Mouse (Mus musculus) left cerebral cortex, adult 18-20 months (tissue): ENCODE data around the gene Npm1. TPM values are rescaled to one million over a fixed set of nuclear protein-coding genes. Genes with fewer than 3 reads are reported as not detected.
A peak's percentile ranks its signal among the peaks of the same experiment; 100 is the strongest.

Experiments used
- DNase-seq, 2 experiments: peaks; one replicate each; pipeline ENCODE4 v3.0.0; 2021 to 2022; ENCODE audit warnings: low spot score in 2 of 2, mixed read lengths in 1 of 2
- total RNA-seq, 2 experiments: library from RNA; stranded (reverse); gene quantifications; 2 replicates each; pipeline ENCODE4 v1.2.3; 2021

Gene Npm1
- total RNA-seq, 2 experiments from 2014 or later, result 160 to 161 TPM

- DNase-seq, result no peak
Observed at GRCm38 (mm10) chr11:33181804-33182203, 18.8 kb upstream of the Npm1 start.

GRCm38 (mm10) chr11:33180701-33181116, 17.7 kb upstream of the Npm1 start:
- no peak for DNase-seq

- DNase-seq, result no peak
Observed at GRCm38 (mm10) chr11:33179802-33180201, 16.8 kb upstream of the Npm1 start.

GRCm38 (mm10) chr11:33176525-33177245, 13.7 kb upstream of the Npm1 start:
- DNase-seq, result peak; percentile 42 to 48

- no peak for DNase-seq
Observed at GRCm38 (mm10) chr11:33175768-33176167, 12.8 kb upstream of the Npm1 start.

- peak; percentile 35 to 61 for DNase-seq
Observed at GRCm38 (mm10) chr11:33170489-33170888, 7.5 kb upstream of the Npm1 start.

GRCm38 (mm10) chr11:33162211-33162997, 602 bp downstream of the Npm1 start:
- peak; percentile 48 to 55 for DNase-seq

GRCm38 (mm10) chr11:33159741-33160140, 3.3 kb downstream of the Npm1 start:
- no peak for DNase-seq

GRCm38 (mm10) chr11:33157453-33158196, 5.4 kb downstream of the Npm1 start:
- no peak for DNase-seq

- no peak for DNase-seq
Observed at GRCm38 (mm10) chr11:33156436-33157015, 6.5 kb downstream of the Npm1 start.

GRCm38 (mm10) chr11:33154459-33154858, 8.5 kb downstream of the Npm1 start:
- no peak for DNase-seq

GRCm38 (mm10) chr11:33152997-33153396, 10.0 kb downstream of the Npm1 start:
- DNase-seq, result no peak

- DNase-seq, result no peak
Observed at GRCm38 (mm10) chr11:33151780-33152145, 11.2 kb downstream of the Npm1 start.

- no peak for DNase-seq
Observed at GRCm38 (mm10) chr11:33151128-33151779, 11.8 kb downstream of the Npm1 start.

GRCm38 (mm10) chr11:33150364-33150763, 12.6 kb downstream of the Npm1 start:
- no peak for DNase-seq

GRCm38 (mm10) chr11:33149453-33149852, 13.6 kb downstream of the Npm1 start:
- no peak for DNase-seq

- DNase-seq, result no peak
Observed at GRCm38 (mm10) chr11:33149088-33149436, 13.9 kb downstream of the Npm1 start.

GRCm38 (mm10) chr11:33148338-33149087, 14.5 kb downstream of the Npm1 start:
- DNase-seq, result peak; percentile 62 to 72

GRCm38 (mm10) chr11:33147572-33148337, 15.3 kb downstream of the Npm1 start:
- peak in 1 of 2 experiments; percentile 27 for DNase-seq
